Mouse (Mus musculus) intestine, embryonic 16.5 days (tissue): ENCODE results near the gene Tmigd3. TPM values are rescaled to one million over a fixed set of nuclear protein-coding genes. Genes with fewer than 3 reads are reported as not detected.
A peak's percentile ranks its signal among the peaks of the same experiment; 100 is the strongest.

Experiments used
- ATAC-seq: fragments of 200-750 bp; cut with Nextera tagmentation; 2 replicates; pipeline ENCODE4 v1.8.0; 2017; ENCODE audit warnings: moderate TSS enrichment, moderate library complexity
- H3K27ac ChIP-seq: fragments of 300-500 bp; sonication (generic); 2 replicates; pipeline ENCODE4 v1.5.1; 2014; ENCODE audit warnings: mild to moderate bottlenecking, low read length
- H3K27me3 ChIP-seq: fragments of 300-500 bp; sonication (generic); replicated peaks from 2 replicates; pipeline ENCODE4 v1.6.1; 2014; ENCODE audit warnings: low read length, control low read depth, mixed read lengths; ENCODE audit not compliant: control insufficient read depth, insufficient read depth
- H3K36me3 ChIP-seq: fragments of 300-500 bp; sonication (generic); 2 replicates; pipeline ENCODE4 v1.6.1; 2014; ENCODE audit warnings: low read length, control low read depth; ENCODE audit not compliant: control insufficient read depth, insufficient read depth
- H3K4me1 ChIP-seq: fragments of 300-500 bp; sonication (generic); 2 replicates; pipeline ENCODE4 v1.6.1; 2014; ENCODE audit warnings: low read length, control low read depth, mixed read lengths; ENCODE audit not compliant: control insufficient read depth, insufficient read depth
- H3K4me2 ChIP-seq: fragments of 300-500 bp; sonication (generic); 2 replicates; pipeline ENCODE4 v1.6.1; 2014; ENCODE audit warnings: low read depth, low read length, control low read depth
- H3K4me3 ChIP-seq: fragments of 300-500 bp; sonication (generic); 2 replicates; pipeline ENCODE4 v1.5.1; 2014; ENCODE audit warnings: mild to moderate bottlenecking, low read length
- H3K9ac ChIP-seq: fragments of 300-500 bp; sonication (generic); 2 replicates; pipeline ENCODE4 v1.6.1; 2014; ENCODE audit warnings: low read depth, low read length
- H3K9me3 ChIP-seq: fragments of 300-500 bp; sonication (generic); 2 replicates; pipeline ENCODE4 v1.6.1; 2016; ENCODE audit warnings: low read length, control low read depth; ENCODE audit not compliant: control insufficient read depth
- WGBS: fragments of 180-500 bp; shearing (Covaris S2); extraction: QIAGEN DNeasy Blood & Tissue Kit; methylation state at CpG from one replicate; pipeline ENCODE4 v1.1.7; 2014; 5-methylcytosine and 5-hydroxymethylcytosine counted together
- polyA plus RNA-seq: library from polyadenylated mRNA; unstranded; fragments of >200 nt; fragmentation: Nextera tagmentation; extraction: Ambion mirVana; gene quantifications from 2 replicates; pipeline ENCODE4 v1.2.1, GENCODE M21; 2015

Gene Tmigd3
- polyA plus RNA-seq, 1 experiment from 2014 or later, result 0.79 TPM

DNA sequence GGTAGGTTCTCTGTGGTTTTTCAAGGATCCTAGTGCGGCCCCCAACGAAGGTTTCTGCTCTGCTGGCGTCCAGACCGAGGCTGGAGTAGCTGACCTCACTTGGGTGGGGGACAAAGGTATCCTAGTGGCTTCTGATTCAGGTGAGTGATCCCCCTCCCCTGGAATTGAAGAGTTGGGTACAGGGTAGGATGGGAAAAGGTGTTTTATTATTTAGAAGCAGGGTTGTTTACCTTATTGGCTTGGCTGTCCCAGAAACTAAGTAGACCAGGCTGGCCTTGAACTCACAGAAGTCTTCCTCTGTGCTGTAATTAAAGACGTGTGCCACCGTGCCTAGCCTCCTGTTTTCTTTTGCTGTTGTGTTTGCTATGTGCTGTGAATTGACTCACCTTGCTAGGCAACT lies 89.3 kb downstream of the Tmigd3 start, which contains the start of gene Atp5f1:
Atp5f1 (minus strand) TSS at position 101 of the 400 bp plus-strand sequence.
- H3K27ac ChIP-seq, result peak within 1 kb of the TSS; percentile 93
- H3K4me3 ChIP-seq, result peak within 1 kb of the TSS; percentile 92
- no peaks in the 10 kb centered on the region for H3K27me3 ChIP-seq
- ATAC-seq, result no peak
- 3% methylated on average over 6 of the region's 6 CpGs for WGBS
- H3K4me2 ChIP-seq, result peak within 1 kb of the TSS; percentile 75
- peaks cover 12% of the 10 kb centered on the region for H3K36me3 ChIP-seq
- peak within 1 kb of the TSS; percentile 97 for H3K9ac ChIP-seq
- peaks cover 14% of the 10 kb centered on the region for H3K4me1 ChIP-seq
- no peaks in the 10 kb centered on the region for H3K9me3 ChIP-seq

DNA sequence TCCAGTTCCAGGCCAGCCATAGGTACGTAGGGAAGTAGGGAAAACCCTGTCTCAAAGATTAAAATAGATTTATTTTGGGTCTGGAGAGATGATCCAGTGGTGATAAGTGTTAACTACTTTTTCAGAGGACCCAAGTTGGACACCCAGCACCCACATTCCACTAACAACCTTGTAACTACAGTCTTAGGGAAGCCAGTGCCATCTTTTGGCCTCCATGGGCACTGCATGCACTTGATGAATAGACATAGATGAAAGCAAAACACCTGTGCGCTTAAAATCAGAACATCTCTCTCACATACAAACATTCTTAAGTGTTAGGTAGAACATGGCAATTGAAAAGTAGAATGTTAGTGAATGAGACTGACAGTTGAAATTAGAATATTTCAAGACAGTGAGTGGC lies 90.0 kb downstream of the Tmigd3 start:
- no peak overlapping the region for H3K9ac ChIP-seq
- H3K27ac ChIP-seq, result no peak overlapping the region
- H3K4me3 ChIP-seq, result peak overlapping the region; percentile 92; the same call in 1 of the 2 replicates
- 96% methylated on average over 2 of the region's 2 CpGs for WGBS
- H3K27me3 ChIP-seq, result no peaks in the 10 kb centered on the region
- H3K4me2 ChIP-seq, result no peak overlapping the region; the same call in 1 of the 2 replicates
- ATAC-seq, result no peak
- H3K36me3 ChIP-seq, result peaks cover 19% of the 10 kb centered on the region
- H3K9me3 ChIP-seq, result no peaks in the 10 kb centered on the region
- H3K4me1 ChIP-seq, result peaks cover 14% of the 10 kb centered on the region

DNA sequence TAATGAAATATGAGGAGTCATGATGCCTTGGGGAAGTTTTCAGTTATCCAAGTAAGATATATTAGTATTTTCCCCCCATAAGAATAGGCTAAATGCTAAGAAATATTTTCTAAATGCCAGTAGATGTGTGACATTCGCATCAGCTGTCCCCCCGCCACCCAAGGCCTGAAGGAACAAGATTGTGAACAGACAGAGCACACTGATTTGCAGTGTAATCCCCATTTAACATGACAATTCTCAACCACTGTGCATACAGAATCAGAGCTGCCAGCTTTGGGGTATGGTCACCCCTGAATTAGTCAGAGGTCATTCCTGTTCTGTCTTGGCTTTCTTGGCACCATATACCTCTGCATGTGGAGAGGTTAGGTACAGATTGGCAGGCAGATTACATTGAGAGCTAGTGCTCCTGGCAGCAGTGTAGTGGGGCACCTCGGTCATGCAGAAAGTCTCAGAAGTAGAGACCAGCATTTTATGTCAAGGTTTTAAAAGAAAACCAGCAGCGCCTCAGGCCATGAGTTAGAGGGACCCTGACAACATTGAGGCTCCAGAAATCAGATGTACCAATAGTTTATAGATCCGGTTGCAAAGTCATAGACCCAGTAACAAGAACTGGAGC lies 101.2 kb downstream of the Tmigd3 start:
- 82% methylated on average over 5 of the region's 5 CpGs for WGBS
- no peak overlapping the region for H3K4me2 ChIP-seq
- H3K4me3 ChIP-seq, result no peak overlapping the region
- H3K27ac ChIP-seq, result no peak overlapping the region
- no peaks in the 10 kb centered on the region for H3K4me1 ChIP-seq
- H3K9ac ChIP-seq, result no peak overlapping the region
- no peaks in the 10 kb centered on the region for H3K9me3 ChIP-seq
- H3K27me3 ChIP-seq, result no peaks in the 10 kb centered on the region
- ATAC-seq, result no peak
- peaks cover 10% of the 10 kb centered on the region; the same call in 1 of the 2 replicates for H3K36me3 ChIP-seq

DNA sequence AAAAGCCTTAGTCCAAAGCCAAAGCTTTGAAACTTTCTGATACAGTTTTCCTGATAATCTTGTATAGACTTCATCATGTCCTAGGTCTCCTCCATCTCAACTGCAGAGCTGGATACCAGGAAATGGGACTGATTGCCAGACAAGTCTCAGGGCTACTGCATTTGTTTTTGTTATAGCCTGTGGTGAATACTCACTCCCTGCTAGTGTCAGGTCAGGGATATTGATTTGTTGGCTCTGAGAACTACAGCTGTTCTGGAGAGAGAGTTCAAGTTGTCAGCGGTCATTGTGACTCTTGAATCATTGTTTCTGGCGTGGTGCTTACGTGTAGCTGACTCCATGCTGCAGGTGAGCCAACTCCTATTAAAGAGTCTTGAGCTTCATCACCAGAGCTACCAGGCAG lies 102.7 kb downstream of the Tmigd3 start, which contains the start of gene Ovgp1:
Ovgp1 (plus strand) TSS at position 301 of the 400 bp plus-strand sequence.
- WGBS, result 77% methylated on average over 3 of the region's 3 CpGs
- Histone ChIP-seq H3K36me3 (0 out of 2 replicates have a peak, but pooled peaks cover 7% of the 10 kb centered on the region), H3K27me3 (no peaks in the 10 kb centered on the region), H3K27ac (no peak within 1 kb of the TSS), H3K4me2 (no peak within 1 kb of the TSS), H3K4me3 (no peak within 1 kb of the TSS), H3K9ac (no peak within 1 kb of the TSS), H3K9me3 (no peaks in the 10 kb centered on the region), H3K4me1 (no peaks in the 10 kb centered on the region)
- ATAC-seq, result no peak

Other genes starting within 250 kb of the Tmigd3 start
- 33.7 and 35.3 TPM in 2 replicates for gene Ddx20, start 183.3 kb upstream of the Tmigd3 start, polyA plus RNA-seq
- gene Inka2, start 166.3 kb upstream of the Tmigd3 start, polyA plus RNA-seq, result 1.6 and 1.7 TPM in 2 replicates
- 104 and 107 TPM in 2 replicates for gene Rap1a, start 69.6 kb upstream of the Tmigd3 start, polyA plus RNA-seq
- 0.36 and 0.72 TPM in 2 replicates for gene Adora3, start within 50 bp of the Tmigd3 start, polyA plus RNA-seq
- 1.1 and 1.7 TPM in 2 replicates for gene I830077J02Rik, start 61.8 kb downstream of the Tmigd3 start, polyA plus RNA-seq
- gene Wdr77, start 88.5 kb downstream of the Tmigd3 start, polyA plus RNA-seq, result 106 and 118 TPM in 2 replicates
- 672 and 703 TPM in 2 replicates for gene Atp5f1, start 89.2 kb downstream of the Tmigd3 start, polyA plus RNA-seq
- 0.62 and 0.80 TPM in 2 replicates for gene Ovgp1, start 102.8 kb downstream of the Tmigd3 start, polyA plus RNA-seq
- gene Pifo, start 143.7 kb downstream of the Tmigd3 start, polyA plus RNA-seq, result not detected in 2 replicates
- 0.18 TPM in 1 of 2 replicates, not detected in the other for gene Chil5, start 161.9 kb downstream of the Tmigd3 start, polyA plus RNA-seq
- gene Chia1, start 242.3 kb downstream of the Tmigd3 start, polyA plus RNA-seq, result not detected in 2 replicates